Mouse (Mus musculus): ENCODE measurements at regions not wholly inside any gene's neighbourhood (a gene's known extent, or its start where the extent isn't known, plus 50 kb on each side); places are given as distances from the start of the nearest gene placed in this dataset.

Small RNA genes lying in the stretch of these regions (microRNA-seq; reads per million reads assigned to microRNA genes)
- 0 reads per million in 2 experiments for gene Gm25507
